Mouse (Mus musculus): ENCODE measurements around the gene Tubb4b.

GRCm38 (mm10) chr2:25184496-25184895 is 40.0 kb downstream of the Tubb4b start:
- TF ChIP-seq CTCF (IDR thresholded peaks at IDR 0.05; ENCODE audit: low read depth): no peak
- TF ChIP-seq EP300 (IDR thresholded peaks at IDR 0.05; ENCODE audit: low read depth): no peak

All from heart, postnatal 0 days (tissue).